Mouse (Mus musculus) cerebral cortex, adult 2 months (tissue): ENCODE data around the gene Lhfpl5.

Experiments
- WGBS: fragments of 180-500 bp; shearing (Covaris S2); methylation state at CpG from one replicate; pipeline ENCODE4 v1.1.7; 2018; 5-methylcytosine and 5-hydroxymethylcytosine counted together

Lhfpl5 gene

GRCm38 (mm10) chr17:28572941-28573340 is 2.5 kb upstream of the Lhfpl5 start:
- WGBS = 61% methylated on average over 6 of the region's 6 CpGs

- WGBS = 18% methylated on average over 9 of the region's 9 CpGs
Observed at GRCm38 (mm10) chr17:28580396-28580795, 5.0 kb downstream of the Lhfpl5 start.

- WGBS = 61% methylated on average over 2 of the region's 2 CpGs
Observed at GRCm38 (mm10) chr17:28581056-28581455, 5.6 kb downstream of the Lhfpl5 start.

GRCm38 (mm10) chr17:28586509-28586908 is 11.1 kb downstream of the Lhfpl5 start:
- WGBS = 85% methylated on average over 3 of the region's 3 CpGs

GRCm38 (mm10) chr17:28588591-28588990 is 13.2 kb downstream of the Lhfpl5 start:
- WGBS = 33% methylated on average over 2 of the region's 2 CpGs

GRCm38 (mm10) chr17:28590596-28590995 is 15.2 kb downstream of the Lhfpl5 start:
- WGBS = 72% methylated on average over 3 of the region's 3 CpGs

- WGBS = 95% methylated on average over 5 of the region's 5 CpGs
Observed at GRCm38 (mm10) chr17:28591476-28591875, 16.0 kb downstream of the Lhfpl5 start.

GRCm38 (mm10) chr17:28592998-28593397 is 17.6 kb downstream of the Lhfpl5 start:
- WGBS = 9% methylated on average over 4 of the region's 4 CpGs

GRCm38 (mm10) chr17:28593965-28594364 is 18.5 kb downstream of the Lhfpl5 start:
- WGBS = 48% methylated on average over 4 of the region's 4 CpGs

- WGBS = 65% methylated on average over 5 of the region's 5 CpGs
Observed at GRCm38 (mm10) chr17:28600780-28601179, 25.3 kb downstream of the Lhfpl5 start.

GRCm38 (mm10) chr17:28601557-28602250 is 26.3 kb downstream of the Lhfpl5 start:
- 48% methylated on average over 9 of the region's 9 CpGs for WGBS

- 67% methylated on average over 3 of the region's 3 CpGs for WGBS
Observed at GRCm38 (mm10) chr17:28609543-28609942, 34.1 kb downstream of the Lhfpl5 start.

- WGBS = 60% methylated on average over 2 of the region's 2 CpGs
Observed at GRCm38 (mm10) chr17:28612603-28613002, 37.2 kb downstream of the Lhfpl5 start.

- WGBS = 78% methylated on average over 6 of the region's 6 CpGs
Observed at GRCm38 (mm10) chr17:28613096-28613495, 37.7 kb downstream of the Lhfpl5 start.

- over 99% methylated on average over 4 of the region's 4 CpGs for WGBS
Observed at GRCm38 (mm10) chr17:28615332-28615731, 39.9 kb downstream of the Lhfpl5 start.

GRCm38 (mm10) chr17:28617636-28618035 is 42.2 kb downstream of the Lhfpl5 start:
- 57% methylated on average over 10 of the region's 10 CpGs for WGBS

- 86% methylated on average over 7 of the region's 7 CpGs for WGBS
Observed at GRCm38 (mm10) chr17:28618124-28618523, 42.7 kb downstream of the Lhfpl5 start.

- WGBS = 85% methylated on average over 1 of the region's 1 CpGs
Observed at GRCm38 (mm10) chr17:28618775-28619174, 43.3 kb downstream of the Lhfpl5 start.

- WGBS = under 1% methylated on average over 77 of the region's 78 CpGs
Observed at GRCm38 (mm10) chr17:28621381-28622299, 46.2 kb downstream of the Lhfpl5 start.

- WGBS = under 1% methylated on average over 53 of the region's 53 CpGs
Observed at GRCm38 (mm10) chr17:28622300-28622759, 46.9 kb downstream of the Lhfpl5 start, which contains the start of gene Srpk1. TSS of gene Srpk1 (minus strand) at chr17:28622709.

- WGBS = 36% methylated on average over 2 of the region's 2 CpGs
Observed at GRCm38 (mm10) chr17:28624841-28625240, 49.4 kb downstream of the Lhfpl5 start.

- WGBS = 73% methylated on average over 15 of the region's 15 CpGs
Observed at GRCm38 (mm10) chr17:28625327-28625726, 49.9 kb downstream of the Lhfpl5 start.

- 46% methylated on average over 2 of the region's 2 CpGs for WGBS
Observed at GRCm38 (mm10) chr17:28626937-28627336, 51.5 kb downstream of the Lhfpl5 start.
